Mouse (Mus musculus) left cerebral cortex, adult 8-10 months (tissue): ENCODE measurements around the gene Ric1. TPM values are rescaled to one million over a fixed set of nuclear protein-coding genes. Genes with fewer than 3 reads are reported as not detected.

Experiments used
- DNase-seq, 2 experiments: peaks; one replicate each; pipeline ENCODE4 v3.0.0; 2022; ENCODE audit warnings: low spot score in 2 of 2
- total RNA-seq, 4 experiments: library from RNA; stranded (reverse); gene quantifications; 2 replicates each; pipeline ENCODE4 v1.2.4; 2022

Gene Ric1
- 10 to 100 TPM; 31.5 to 38.2 (median 33.7) TPM for total RNA-seq

- DNase-seq: peak; percentile 78 to 81
Observed at GRCm38 (mm10) chr19:29521637-29522435, at the start of gene Ric1. Gene Ric1 (plus strand): TSS chr19:29522282.

- no peak for DNase-seq
Observed at GRCm38 (mm10) chr19:29472424-29472823, 49.7 kb upstream of the Ric1 start.

GRCm38 (mm10) chr19:29472946-29473345 lies 49.1 kb upstream of the Ric1 start:
- no peak for DNase-seq

GRCm38 (mm10) chr19:29474803-29475202 lies 47.3 kb upstream of the Ric1 start:
- no peak for DNase-seq

GRCm38 (mm10) chr19:29475210-29475620 lies 46.9 kb upstream of the Ric1 start:
- no peak for DNase-seq

GRCm38 (mm10) chr19:29478598-29478997 lies 43.5 kb upstream of the Ric1 start:
- no peak for DNase-seq

GRCm38 (mm10) chr19:29481578-29481977 lies 40.5 kb upstream of the Ric1 start:
- no peak for DNase-seq

- DNase-seq: no peak
Observed at GRCm38 (mm10) chr19:29482148-29482547, 39.9 kb upstream of the Ric1 start.

- no peak for DNase-seq
Observed at GRCm38 (mm10) chr19:29482637-29483036, 39.4 kb upstream of the Ric1 start.

- DNase-seq: no peak
Observed at GRCm38 (mm10) chr19:29483386-29483785, 38.7 kb upstream of the Ric1 start.

- no peak for DNase-seq
Observed at GRCm38 (mm10) chr19:29484537-29484936, 37.5 kb upstream of the Ric1 start.

- no peak for DNase-seq
Observed at GRCm38 (mm10) chr19:29485257-29485948, 36.7 kb upstream of the Ric1 start.

- DNase-seq: no peak
Observed at GRCm38 (mm10) chr19:29486545-29487206, 35.4 kb upstream of the Ric1 start.

- DNase-seq: no peak
Observed at GRCm38 (mm10) chr19:29487326-29488072, 34.6 kb upstream of the Ric1 start.

- DNase-seq: no peak
Observed at GRCm38 (mm10) chr19:29488073-29488390, 34.0 kb upstream of the Ric1 start.

- DNase-seq: no peak
Observed at GRCm38 (mm10) chr19:29488420-29488819, 33.7 kb upstream of the Ric1 start.

- DNase-seq: no peak
Observed at GRCm38 (mm10) chr19:29489785-29490284, 32.2 kb upstream of the Ric1 start.

GRCm38 (mm10) chr19:29491467-29491866 lies 30.6 kb upstream of the Ric1 start:
- no peak for DNase-seq

GRCm38 (mm10) chr19:29494454-29494853 lies 27.6 kb upstream of the Ric1 start:
- no peak for DNase-seq

- DNase-seq: no peak
Observed at GRCm38 (mm10) chr19:29496001-29496597, 26.0 kb upstream of the Ric1 start.
